Comparison of ENCODE assay signal across 7 mouse cellular contexts in the genomic region with DNA sequence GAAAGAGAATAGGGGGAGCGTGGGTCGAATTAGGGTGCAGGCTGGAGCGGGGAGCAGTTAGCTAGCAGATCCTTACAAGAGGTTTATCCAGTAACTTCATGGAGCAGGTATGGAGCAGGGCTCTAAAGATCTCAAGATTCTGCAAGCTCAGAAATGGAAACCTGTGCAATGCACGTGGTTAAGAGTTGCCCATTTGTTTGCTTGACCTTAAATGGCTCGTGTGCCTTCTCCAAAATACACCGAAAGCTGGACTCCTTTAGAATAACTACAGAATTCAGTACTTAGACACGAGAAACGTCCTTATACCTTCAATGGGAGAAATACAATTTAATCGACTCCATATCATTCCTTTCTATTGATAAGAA. TPM values are rescaled to one million over a fixed set of nuclear protein-coding genes. Genes with fewer than 3 reads are reported as not detected.
DNase-seq lines count a peak whose midpoint lies in the region; ATAC-seq and TF ChIP-seq lines count a peak whose summit lies in the region.

No protein-coding gene starts in this region.

- no peak for TF ChIP-seq POLR2A in small intestine, adult 2 months (IDR thresholded peaks at IDR 0.05; ENCODE audit: low read depth, low read length)

- peak overlapping the region; percentile 100 for H3K9ac ChIP-seq in lung, embryonic 15.5 days
- H3K9ac ChIP-seq in forebrain, embryonic 11.5 days (ENCODE audit: low read length): peak overlapping the region; percentile 99
- H3K9ac ChIP-seq in limb, embryonic 12.5 days (replicated peaks): peak overlapping the region; percentile 98

- no peaks in the 10 kb centered on the region for H3K36me3 ChIP-seq in lung, embryonic 15.5 days
- H3K36me3 ChIP-seq in forebrain, embryonic 11.5 days (ENCODE audit: control insufficient read depth, insufficient read depth, low read length): no peaks in the 10 kb centered on the region
- no peaks in the 10 kb centered on the region for H3K36me3 ChIP-seq in limb, embryonic 12.5 days
- H3K36me3 ChIP-seq in small intestine, adult 2 months (ENCODE audit: control insufficient read depth, insufficient read depth, low read length): no peaks in the 10 kb centered on the region

- no peaks in the 10 kb centered on the region for H3K9me3 ChIP-seq in lung, embryonic 15.5 days
- H3K9me3 ChIP-seq in forebrain, embryonic 11.5 days (ENCODE audit: control insufficient read depth, low read length): no peaks in the 10 kb centered on the region
- H3K9me3 ChIP-seq in limb, embryonic 12.5 days: no peaks in the 10 kb centered on the region

- no peak for DNase-seq in lung, postnatal 14 days
- no peak for DNase-seq in forebrain, embryonic 11.5 days (ENCODE audit: low spot score)
- DNase-seq in retina, embryonic 14.5 days (ENCODE audit: low spot score): no peak
- no peak for DNase-seq in B cell, adult 2 months

- peak overlapping the region; percentile 68 for H3K4me2 ChIP-seq in lung, embryonic 15.5 days
- H3K4me2 ChIP-seq in forebrain, embryonic 11.5 days (ENCODE audit: low read depth, low read length, severe bottlenecking): peak overlapping the region; percentile 79
- H3K4me2 ChIP-seq in limb, embryonic 12.5 days: peak overlapping the region; percentile 75

- H3K4me3 ChIP-seq in lung, embryonic 15.5 days: peak overlapping the region; percentile 85
- H3K4me3 ChIP-seq in forebrain, embryonic 11.5 days (ENCODE audit: low read depth, low read length): peak overlapping the region; percentile 70
- peak overlapping the region; percentile 68 for H3K4me3 ChIP-seq in limb, embryonic 12.5 days (replicated peaks)
- H3K4me3 ChIP-seq in small intestine, adult 2 months (ENCODE audit: low read depth, low read length): peak overlapping the region; percentile 70

- no peak for TF ChIP-seq CTCF in small intestine, adult 2 months (IDR thresholded peaks at IDR 0.05; ENCODE audit: extremely low read depth, insufficient read length, insufficient replicate concordance, low read depth, low read length)

- 20% methylated on average over 9 of the region's 9 CpGs for WGBS in lung, embryonic 15.5 days
- 18% methylated on average over 9 of the region's 9 CpGs for WGBS in forebrain, embryonic 11.5 days
- WGBS in limb, embryonic 12.5 days: 29% methylated on average over 9 of the region's 9 CpGs
- WGBS in small intestine, adult 2 months: 16% methylated on average over 9 of the region's 9 CpGs

- ATAC-seq in lung, embryonic 15.5 days (ENCODE audit: borderline replicate concordance, extremely low read depth, low FRiP score, low TSS enrichment): no peak
- no peak for ATAC-seq in forebrain, embryonic 11.5 days (replicated peaks; ENCODE audit: low FRiP score)
- ATAC-seq in limb, embryonic 12.5 days (ENCODE audit: insufficient number of reproducible peaks, insufficient read depth, low FRiP score, low TSS enrichment, low read depth): no peak; the same call in 1 of the 2 replicates

- peaks cover 26% of the 10 kb centered on the region for H3K4me1 ChIP-seq in lung, embryonic 15.5 days
- H3K4me1 ChIP-seq in forebrain, embryonic 11.5 days (replicated peaks; ENCODE audit: control insufficient read depth, insufficient read depth, low read length): peaks cover 7% of the 10 kb centered on the region; the same call in 1 of the 2 replicates
- H3K4me1 ChIP-seq in limb, embryonic 12.5 days (replicated peaks): peaks cover 24% of the 10 kb centered on the region
- H3K4me1 ChIP-seq in small intestine, adult 2 months (ENCODE audit: control insufficient read depth, insufficient read depth, insufficient read length, low read length): no peaks in the 10 kb centered on the region

- H3K27ac ChIP-seq in lung, embryonic 15.5 days: peak overlapping the region; percentile 100
- peak overlapping the region; percentile 100 for H3K27ac ChIP-seq in forebrain, embryonic 11.5 days (ENCODE audit: low read depth, low read length)
- peak overlapping the region; percentile 100 for H3K27ac ChIP-seq in limb, embryonic 12.5 days
- H3K27ac ChIP-seq in small intestine, adult 2 months (ENCODE audit: insufficient read depth, low read depth, low read length): peak overlapping the region; percentile 64

- no peaks in the 10 kb centered on the region for H3K27me3 ChIP-seq in lung, embryonic 15.5 days
- H3K27me3 ChIP-seq in forebrain, embryonic 11.5 days (ENCODE audit: control insufficient read depth, insufficient read depth, low read length): no peaks in the 10 kb centered on the region
- no peaks in the 10 kb centered on the region for H3K27me3 ChIP-seq in limb, embryonic 12.5 days
- no peaks in the 10 kb centered on the region for H3K27me3 ChIP-seq in small intestine, adult 2 months (ENCODE audit: control insufficient read depth, insufficient read depth, low read length)

RNA-seq across cellular contexts. Expression of a gene that starts 0.4 kb away (rescaled TPM):
- polyA plus RNA-seq in lung, embryonic 15.5 days (2015; fragmentation: Nextera tagmentation; extraction: Ambion mirVana): 23.8 and 23.9 TPM in 2 replicates
- polyA plus RNA-seq in forebrain, embryonic 11.5 days (2014; fragmentation: Nextera tagmentation; extraction: Ambion mirVana): 24.8 and 25.3 TPM in 2 replicates
- polyA plus RNA-seq in limb, embryonic 12.5 days (2016; fragmentation: Nextera tagmentation; extraction: Ambion mirVana): 13.7 and 13.9 TPM in 2 replicates
- polyA plus RNA-seq in small intestine, adult 2 months (2012; rRNA removed): 4.0 and 4.1 TPM in 2 replicates
